Mouse (Mus musculus) gastrocnemius, adult 2 months (tissue): ENCODE data around the gene Rcor2. TPM values are rescaled to one million over a fixed set of nuclear protein-coding genes. Genes with fewer than 3 reads are reported as not detected.
A peak's percentile ranks its signal among the peaks of the same experiment; 100 is the strongest.

ENCODE experiments used
- DNase-seq: peaks from one replicate; pipeline ENCODE4 v3.0.0; 2022
- H3K27ac ChIP-seq: fragments of 200-600 bp; 2 replicates; pipeline ENCODE4 v1.8.1; 2022; ENCODE audit warnings: mild to moderate bottlenecking
- H3K4me3 ChIP-seq: fragments of 200-600 bp; 2 replicates; pipeline ENCODE4 v1.8.1; 2022; ENCODE audit warnings: mild to moderate bottlenecking, moderate library complexity
- CTCF ChIP-seq: fragments of 200-600 bp; IDR thresholded peaks from 2 replicates; pipeline ENCODE4 v1.8.1; 2022; ENCODE audit warnings: antibody characterized with exemption, mild to moderate bottlenecking, moderate library complexity
- intact Hi-C: fragments of 180-260 bp; cut with DNase I; formaldehyde crosslinking; loops from one replicate; pipeline ENCODE4 v1.15.1; 2025
- total RNA-seq, 2 experiments: library from RNA; stranded (reverse); gene quantifications; 2 replicates each; pipeline ENCODE4 v1.2.3; 2021

Rcor2 gene
- total RNA-seq, 2 experiments from 2014 or later: 1.6 to 2.0 TPM

- Histone ChIP-seq H3K27ac (peak overlapping the region; percentile 84), H3K4me3 (peak overlapping the region; percentile 89)
- DNase-seq: peak; percentile 89
- intact Hi-C loops: loop anchor here (2.0 kb wide), 1 partner anchor 153 kb away; no protein-coding TSS in a partner anchor
- no peak for TF ChIP-seq CTCF
Observed at GRCm38 (mm10) chr19:7267781-7268721, 926 bp downstream of the Rcor2 start.

GRCm38 (mm10) chr19:7268722-7269090 is 1.6 kb downstream of the Rcor2 start:
- DNase-seq: peak; percentile 84
- H3K27ac ChIP-seq: peak overlapping the region; percentile 84
- peak; percentile 79 for TF ChIP-seq CTCF
- intact Hi-C loops: no loop called here
- H3K4me3 ChIP-seq: peak overlapping the region; percentile 89

GRCm38 (mm10) chr19:7269290-7270044 is 2.3 kb downstream of the Rcor2 start:
- intact Hi-C loops: no loop called here
- Histone ChIP-seq H3K4me3 (peak overlapping the region; percentile 89), H3K27ac (peak overlapping the region; percentile 84; the same call in 1 of the 2 replicates)
- no peak for TF ChIP-seq CTCF
- peak; percentile 58 for DNase-seq

- TF ChIP-seq CTCF: peak; percentile 30; the same call in 1 of the 2 replicates
- no peak overlapping the region for H3K27ac ChIP-seq
- H3K4me3 ChIP-seq: no peak overlapping the region
- intact Hi-C loops: no loop called here
- DNase-seq: no peak
Observed at GRCm38 (mm10) chr19:7273486-7273885, 6.4 kb downstream of the Rcor2 start.

DNA sequence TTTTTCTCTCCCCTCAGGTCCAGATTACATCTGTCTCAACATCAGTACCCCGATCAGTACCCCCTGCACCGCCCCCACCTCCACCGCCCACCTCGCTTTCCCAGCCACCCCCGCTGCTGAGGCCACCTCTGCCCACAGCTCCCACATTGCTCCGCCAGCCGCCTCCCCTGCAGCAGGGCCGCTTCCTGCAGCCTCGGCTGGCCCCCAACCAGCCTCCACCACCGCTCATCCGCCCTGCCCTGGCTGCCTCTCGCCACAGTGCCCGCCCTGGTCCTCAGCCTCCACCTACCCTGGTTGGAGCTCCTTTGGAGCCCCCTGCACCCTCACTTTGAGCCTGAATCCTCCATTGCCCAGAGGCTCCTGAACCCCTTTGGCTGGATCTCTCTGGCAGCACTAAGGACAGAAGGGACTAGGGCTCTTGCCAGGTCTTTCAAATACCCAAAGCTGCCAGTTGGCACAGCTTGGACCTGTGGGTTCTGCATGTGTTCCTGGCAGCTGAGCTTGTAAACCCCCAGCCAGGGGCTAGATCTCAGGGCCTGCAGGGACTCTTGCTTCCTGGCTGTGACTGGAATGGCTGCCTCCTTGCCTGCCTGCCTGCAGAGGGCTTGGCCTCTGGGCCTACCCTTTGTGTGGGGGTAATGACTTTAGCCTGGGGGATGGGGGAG is 7.3 kb downstream of the Rcor2 start:
- no peak for DNase-seq
- no peak for TF ChIP-seq CTCF
- intact Hi-C loops: no loop called here
- Histone ChIP-seq H3K4me3 (no peak overlapping the region), H3K27ac (no peak overlapping the region)

GRCm38 (mm10) chr19:7275131-7275789 is 8.1 kb downstream of the Rcor2 start:
- peak overlapping the region; percentile 35; the same call in 1 of the 2 replicates for H3K27ac ChIP-seq
- no peak overlapping the region for H3K4me3 ChIP-seq
- TF ChIP-seq CTCF: no peak
- no peak for DNase-seq
- intact Hi-C loops: no loop called here

DNA sequence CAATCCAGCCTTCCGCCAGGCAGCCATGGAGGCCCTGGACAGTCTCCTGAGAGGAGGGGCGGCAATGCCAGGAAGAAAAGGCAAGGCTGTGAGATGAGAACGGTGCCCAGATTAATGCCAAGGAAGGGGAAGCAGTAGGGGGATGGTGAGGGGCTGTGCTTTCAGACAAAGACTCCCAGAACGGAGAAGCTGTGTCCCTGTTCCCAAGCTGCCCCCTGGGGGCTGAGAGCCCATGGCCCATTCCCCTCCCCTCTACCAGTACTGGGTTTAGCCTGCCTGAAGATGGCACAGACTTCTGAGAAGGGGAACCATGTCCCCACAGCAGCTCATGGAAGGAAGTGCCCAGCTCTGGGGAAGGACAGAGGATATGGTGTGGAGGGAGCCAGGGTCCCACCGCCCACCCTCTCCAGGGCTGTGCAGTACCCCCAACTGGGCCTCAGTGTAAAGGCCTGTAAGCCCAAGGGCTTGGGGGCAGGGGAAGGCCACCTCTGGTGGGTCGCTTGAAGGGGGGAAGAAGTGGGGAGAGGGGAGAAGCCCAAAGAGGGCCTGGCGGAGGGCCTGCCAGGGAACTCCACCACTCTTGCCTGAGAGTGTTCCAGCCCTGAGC is 9.0 kb downstream of the Rcor2 start:
- intact Hi-C loops: no loop called here
- no peak for TF ChIP-seq CTCF
- H3K27ac ChIP-seq: no peak overlapping the region
- no peak overlapping the region for H3K4me3 ChIP-seq
- no peak for DNase-seq

GRCm38 (mm10) chr19:7276796-7277195 is 9.7 kb downstream of the Rcor2 start:
- intact Hi-C loops: no loop called here
- no peak for TF ChIP-seq CTCF
- Histone ChIP-seq H3K27ac (no peak overlapping the region), H3K4me3 (no peak overlapping the region)
- DNase-seq: no peak

GRCm38 (mm10) chr19:7278200-7278906 is 11.2 kb downstream of the Rcor2 start:
- DNase-seq: peak; percentile 58
- Histone ChIP-seq H3K4me3 (no peak overlapping the region), H3K27ac (peak overlapping the region; percentile 51)
- intact Hi-C loops: no loop called here
- TF ChIP-seq CTCF: no peak

DNA sequence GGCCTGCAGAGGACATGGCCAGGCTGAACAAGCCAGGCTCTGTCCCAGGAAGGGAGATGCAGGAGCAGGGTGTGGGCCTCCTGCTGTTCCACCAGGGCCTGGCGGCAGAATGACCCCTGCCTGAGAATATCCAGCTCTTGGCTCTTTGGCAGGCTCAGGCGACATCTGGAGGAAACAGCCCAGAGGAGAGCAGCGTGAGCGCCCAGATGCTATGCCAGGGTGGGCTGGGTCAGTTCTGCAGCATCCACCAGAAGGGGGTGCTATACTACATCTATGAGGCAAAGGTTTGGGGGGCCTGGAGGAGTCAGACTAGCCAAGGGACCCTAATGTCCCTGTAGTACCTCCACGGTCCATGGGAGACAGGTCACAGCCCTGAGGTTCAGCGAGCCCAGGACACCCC is 12.0 kb downstream of the Rcor2 start:
- no peak overlapping the region for H3K4me3 ChIP-seq
- intact Hi-C loops: no loop called here
- DNase-seq: peak; percentile 72
- peak overlapping the region; percentile 51 for H3K27ac ChIP-seq
- peak; percentile 77 for TF ChIP-seq CTCF
